In genomic region chr4:99459436-99459835, GRCm38 (mm10) we compare ENCODE assay signal across 8 mouse cellular contexts.
DNase-seq lines count a peak whose midpoint lies in the region; ATAC-seq lines count a peak whose summit lies in the region.

No protein-coding gene starts in this region.

- H3K4me2 ChIP-seq in heart, embryonic 11.5 days = peak overlapping the region; percentile 24
- H3K4me2 ChIP-seq in heart, embryonic 14.5 days (ENCODE audit: low read length) = peak overlapping the region; percentile 20
- peak overlapping the region; percentile 29 for H3K4me2 ChIP-seq in stomach, embryonic 15.5 days

- H3K36me3 ChIP-seq in heart, embryonic 11.5 days (ENCODE audit: control insufficient read depth, insufficient read depth, low read length) = no peaks in the 10 kb centered on the region
- H3K36me3 ChIP-seq in heart, embryonic 14.5 days (ENCODE audit: control insufficient read depth, insufficient read depth, low read length) = no peaks in the 10 kb centered on the region
- no peaks in the 10 kb centered on the region for H3K36me3 ChIP-seq in stomach, embryonic 15.5 days

- H3K4me1 ChIP-seq in heart, embryonic 11.5 days (ENCODE audit: control insufficient read depth, insufficient read depth, low read length) = no peaks in the 10 kb centered on the region
- H3K4me1 ChIP-seq in heart, embryonic 14.5 days (ENCODE audit: control insufficient read depth in 2 of 2, insufficient read depth in 2 of 2, low read length in 2 of 2) = 0 out of 4 replicates have a peak, but pooled peaks cover 0 to 3% of the 10 kb centered on the region in 2 experiments
- 0 out of 2 replicates have a peak, but pooled peaks cover 3% of the 10 kb centered on the region for H3K4me1 ChIP-seq in stomach, embryonic 15.5 days

- no peak overlapping the region for H3K9ac ChIP-seq in heart, embryonic 11.5 days (ENCODE audit: low read depth, low read length)
- H3K9ac ChIP-seq in heart, embryonic 14.5 days (ENCODE audit: low read length) = no peak overlapping the region; the same call in 1 of the 2 replicates
- H3K9ac ChIP-seq in stomach, embryonic 15.5 days = no peak overlapping the region

- no peak for ATAC-seq in heart, embryonic 11.5 days (replicated peaks; ENCODE audit: insufficient number of reproducible peaks, low FRiP score, low TSS enrichment)
- no peak for ATAC-seq in heart, embryonic 14.5 days (ENCODE audit: insufficient number of reproducible peaks, insufficient read depth, low FRiP score, low read depth)
- ATAC-seq in stomach, embryonic 15.5 days (ENCODE audit: insufficient read depth, low FRiP score, low read depth) = 0 out of 2 replicates have a peak, but pooled peaks have one; percentile 14
- no peak for ATAC-seq in inflammation-experienced regulatory T-cells, adult 6 months

- no peaks in the 10 kb centered on the region for H3K9me3 ChIP-seq in heart, embryonic 11.5 days (replicated peaks; ENCODE audit: control insufficient read depth, low read length)
- no peaks in the 10 kb centered on the region for H3K9me3 ChIP-seq in heart, embryonic 14.5 days (ENCODE audit: control insufficient read depth, low read length)
- H3K9me3 ChIP-seq in stomach, embryonic 15.5 days = no peaks in the 10 kb centered on the region

- no peak overlapping the region for H3K27ac ChIP-seq in heart, embryonic 11.5 days (ENCODE audit: low read depth, low read length)
- H3K27ac ChIP-seq in heart, embryonic 14.5 days (replicated peaks in 1 of 2; ENCODE audit: control insufficient read depth in 1 of 2, insufficient read depth in 1 of 2, low read depth in 2 of 2, low read length in 2 of 2) = no peak overlapping the region
- H3K27ac ChIP-seq in stomach, embryonic 15.5 days = no peak overlapping the region

- no peak for DNase-seq in heart, adult 18-20 months
- DNase-seq in embryo, embryonic 10 days (ENCODE audit: low spot score) = peak; percentile 91
- DNase-seq in kidney, postnatal 36 days = peak; percentile 42 to 71
- DNase-seq in mesoderm, embryonic 11.5 days (ENCODE audit: low read depth, low spot score) = peak; percentile 88

- no peak overlapping the region for H3K4me3 ChIP-seq in heart, embryonic 11.5 days (ENCODE audit: low read depth, low read length)
- H3K4me3 ChIP-seq in heart, embryonic 14.5 days (ENCODE audit: control insufficient read depth in 1 of 2, insufficient read depth in 1 of 2, low read depth in 1 of 2, low read length in 2 of 2) = no peak overlapping the region
- H3K4me3 ChIP-seq in stomach, embryonic 15.5 days (replicated peaks) = no peak overlapping the region

- WGBS in heart, embryonic 11.5 days (ENCODE audit: insufficient replicate concordance) = 17% methylated on average over 14 of the region's 14 CpGs
- WGBS in heart, embryonic 14.5 days = 16% methylated on average over 14 of the region's 14 CpGs
- 5% methylated on average over 14 of the region's 14 CpGs for WGBS in stomach, embryonic 15.5 days

- H3K27me3 ChIP-seq in heart, embryonic 11.5 days (ENCODE audit: control insufficient read depth, insufficient read depth, low read length) = no peaks in the 10 kb centered on the region
- no peaks in the 10 kb centered on the region for H3K27me3 ChIP-seq in heart, embryonic 14.5 days (ENCODE audit: control insufficient read depth, insufficient read depth, low read length)
- H3K27me3 ChIP-seq in stomach, embryonic 15.5 days (replicated peaks) = no peaks in the 10 kb centered on the region

Comparison
In these comparisons a context has a peak if more than half of its experiments do, and no peak if none do; other contexts are left out.
1. DNase-seq: peak in embryo, embryonic 10 days (single experiment), kidney, postnatal 36 days (2 of 2) and mesoderm, embryonic 11.5 days (single experiment); none in heart, adult 18-20 months (0 of 2).
2. Peak in every context shown above with its lines, with median percentiles within 50 percentile points of each other: H3K4me2 ChIP-seq.